Mouse (Mus musculus): ENCODE measurements around the gene Gnmt. TPM values are rescaled to one million over a fixed set of nuclear protein-coding genes. Genes with fewer than 3 reads are reported as not detected.

Gnmt gene
- polyA plus RNA-seq, 1 experiment from 2014 or later, result 0.83 TPM

GRCm38 (mm10) chr17:46713849-46714248 is 15.1 kb downstream of the Gnmt start:
- 91% methylated on average over 9 of the region's 9 CpGs for WGBS
- ATAC-seq, result no peak
- Histone ChIP-seq H3K27ac (ENCODE audit: low read length) (no peak overlapping the region), H3K4me2 (ENCODE audit: low read length) (no peak overlapping the region), H3K4me3 (ENCODE audit: low read depth, low read length) (no peak overlapping the region), H3K9ac (ENCODE audit: low read depth, low read length) (no peak overlapping the region), H3K36me3 (ENCODE audit: control insufficient read depth, insufficient read depth, low read length) (peaks cover 11% of the 10 kb centered on the region), H3K4me1 (ENCODE audit: control insufficient read depth, insufficient read depth, low read length) (peaks cover 13% of the 10 kb centered on the region), H3K27me3 (ENCODE audit: control insufficient read depth, insufficient read depth, low read depth, low read length) (no peaks in the 10 kb centered on the region), H3K9me3 (replicated peaks; ENCODE audit: control insufficient read depth, low read length, poor library complexity, severe bottlenecking) (no peaks in the 10 kb centered on the region)

GRCm38 (mm10) chr17:46712442-46712841 is 16.5 kb downstream of the Gnmt start:
- Histone ChIP-seq H3K4me3 (ENCODE audit: low read depth, low read length) (peak overlapping the region; percentile 99), H3K4me2 (ENCODE audit: low read length) (peak overlapping the region; percentile 99), H3K27ac (ENCODE audit: low read length) (no peak overlapping the region), H3K4me1 (ENCODE audit: control insufficient read depth, insufficient read depth, low read length) (peaks cover 13% of the 10 kb centered on the region), H3K27me3 (ENCODE audit: control insufficient read depth, insufficient read depth, low read depth, low read length) (no peaks in the 10 kb centered on the region), H3K36me3 (ENCODE audit: control insufficient read depth, insufficient read depth, low read length) (peaks cover 11% of the 10 kb centered on the region), H3K9ac (ENCODE audit: low read depth, low read length) (peak overlapping the region; percentile 94), H3K9me3 (replicated peaks; ENCODE audit: control insufficient read depth, low read length, poor library complexity, severe bottlenecking) (no peaks in the 10 kb centered on the region)
- ATAC-seq, result no peak
- WGBS, result 77% methylated on average over 7 of the region's 7 CpGs

- H3K27me3 ChIP-seq (ENCODE audit: control insufficient read depth, insufficient read depth, low read depth, low read length), result no peaks in the 10 kb centered on the region
- peak overlapping the region; percentile 99 for H3K4me3 ChIP-seq (ENCODE audit: low read depth, low read length)
- H3K36me3 ChIP-seq (ENCODE audit: control insufficient read depth, insufficient read depth, low read length), result peaks cover 6% of the 10 kb centered on the region
- no peaks in the 10 kb centered on the region for H3K9me3 ChIP-seq (replicated peaks; ENCODE audit: control insufficient read depth, low read length, poor library complexity, severe bottlenecking)
- peak; percentile 73 for ATAC-seq
- 1% methylated on average over 56 of the region's 76 CpGs for WGBS
- peak overlapping the region; percentile 94 for H3K9ac ChIP-seq (ENCODE audit: low read depth, low read length)
- peak overlapping the region; percentile 51; the same call in 1 of the 2 replicates for H3K27ac ChIP-seq (ENCODE audit: low read length)
- peaks cover 13% of the 10 kb centered on the region for H3K4me1 ChIP-seq (ENCODE audit: control insufficient read depth, insufficient read depth, low read length)
- peak overlapping the region; percentile 99 for H3K4me2 ChIP-seq (ENCODE audit: low read length)
Measured at GRCm38 (mm10) chr17:46711612-46712271, 17.2 kb downstream of the Gnmt start.

- WGBS, result 9% methylated on average over 36 of the region's 36 CpGs
- H3K9ac ChIP-seq (ENCODE audit: low read depth, low read length), result peak within 1 kb of the TSS; percentile 94
- peak within 1 kb of the TSS; percentile 99 for H3K4me3 ChIP-seq (ENCODE audit: low read depth, low read length)
- peak within 1 kb of the TSS; percentile 99 for H3K4me2 ChIP-seq (ENCODE audit: low read length)
- H3K4me1 ChIP-seq (ENCODE audit: control insufficient read depth, insufficient read depth, low read length), result peaks cover 16% of the 10 kb centered on the region
- H3K27me3 ChIP-seq (ENCODE audit: control insufficient read depth, insufficient read depth, low read depth, low read length), result no peaks in the 10 kb centered on the region
- H3K36me3 ChIP-seq (ENCODE audit: control insufficient read depth, insufficient read depth, low read length), result peaks cover 2% of the 10 kb centered on the region; the same call in 1 of the 2 replicates
- H3K27ac ChIP-seq (ENCODE audit: low read length), result peak within 1 kb of the TSS; percentile 82
- peak; percentile 92 for ATAC-seq
- no peaks in the 10 kb centered on the region for H3K9me3 ChIP-seq (replicated peaks; ENCODE audit: control insufficient read depth, low read length, poor library complexity, severe bottlenecking)
Measured at GRCm38 (mm10) chr17:46710959-46711597, 17.9 kb downstream of the Gnmt start, which contains the start of gene Pex6. Gene Pex6 (plus strand): TSS chr17:46711463.

GRCm38 (mm10) chr17:46706375-46707089 is 22.4 kb downstream of the Gnmt start:
- Histone ChIP-seq H3K9ac (ENCODE audit: low read depth, low read length) (no peak overlapping the region), H3K27me3 (ENCODE audit: control insufficient read depth, insufficient read depth, low read depth, low read length) (no peaks in the 10 kb centered on the region), H3K9me3 (replicated peaks; ENCODE audit: control insufficient read depth, low read length, poor library complexity, severe bottlenecking) (no peaks in the 10 kb centered on the region), H3K4me3 (ENCODE audit: low read depth, low read length) (no peak overlapping the region), H3K36me3 (ENCODE audit: control insufficient read depth, insufficient read depth, low read length) (no peaks in the 10 kb centered on the region), H3K4me2 (ENCODE audit: low read length) (no peak overlapping the region), H3K4me1 (ENCODE audit: control insufficient read depth, insufficient read depth, low read length) (peaks cover 31% of the 10 kb centered on the region), H3K27ac (ENCODE audit: low read length) (no peak overlapping the region)
- 92% methylated on average over 14 of the region's 14 CpGs for WGBS
- ATAC-seq, result no peak

- Histone ChIP-seq H3K4me1 (ENCODE audit: control insufficient read depth, insufficient read depth, low read length) (peaks cover 31% of the 10 kb centered on the region), H3K27me3 (ENCODE audit: control insufficient read depth, insufficient read depth, low read depth, low read length) (no peaks in the 10 kb centered on the region), H3K27ac (ENCODE audit: low read length) (peak within 1 kb of the TSS; percentile 94), H3K9ac (ENCODE audit: low read depth, low read length) (peak within 1 kb of the TSS; percentile 93), H3K4me3 (ENCODE audit: low read depth, low read length) (peak within 1 kb of the TSS; percentile 95), H3K9me3 (replicated peaks; ENCODE audit: control insufficient read depth, low read length, poor library complexity, severe bottlenecking) (no peaks in the 10 kb centered on the region), H3K36me3 (ENCODE audit: control insufficient read depth, insufficient read depth, low read length) (no peaks in the 10 kb centered on the region), H3K4me2 (ENCODE audit: low read length) (peak within 1 kb of the TSS; percentile 94)
- WGBS, result 2% methylated on average over 48 of the region's 48 CpGs
- peak; percentile 96 for ATAC-seq
Measured at GRCm38 (mm10) chr17:46704887-46705835, 23.8 kb downstream of the Gnmt start, which contains the start of gene Ppp2r5d. Gene Ppp2r5d (minus strand): TSS chr17:46705111.

GRCm38 (mm10) chr17:46703971-46704886 is 24.7 kb downstream of the Gnmt start:
- Histone ChIP-seq H3K4me1 (ENCODE audit: control insufficient read depth, insufficient read depth, low read length) (peaks cover 31% of the 10 kb centered on the region), H3K27ac (ENCODE audit: low read length) (peak overlapping the region; percentile 83), H3K27me3 (ENCODE audit: control insufficient read depth, insufficient read depth, low read depth, low read length) (no peaks in the 10 kb centered on the region), H3K4me3 (ENCODE audit: low read depth, low read length) (peak overlapping the region; percentile 95), H3K9ac (ENCODE audit: low read depth, low read length) (peak overlapping the region; percentile 93), H3K4me2 (ENCODE audit: low read length) (peak overlapping the region; percentile 83), H3K36me3 (ENCODE audit: control insufficient read depth, insufficient read depth, low read length) (peaks cover 4% of the 10 kb centered on the region; the same call in 1 of the 2 replicates), H3K9me3 (replicated peaks; ENCODE audit: control insufficient read depth, low read length, poor library complexity, severe bottlenecking) (no peaks in the 10 kb centered on the region)
- ATAC-seq, result peak; percentile 70
- 4% methylated on average over 40 of the region's 41 CpGs for WGBS

Data from midbrain, embryonic 16.5 days (tissue).